Mouse (Mus musculus): ENCODE measurements around the gene Tmem35b. TPM values are rescaled to one million over a fixed set of nuclear protein-coding genes. Genes with fewer than 3 reads are reported as not detected.

Tmem35b gene
- polyA plus RNA-seq (2017; shearing (Covaris generic)): 10 to 100 TPM; 11.8 to 19.7 TPM

GRCm38 (mm10) chr4:127123391-127123790, at the start of gene Tmem35b:
TSS of gene Tmem35b (plus strand) at chr4:127123691.

GRCm38 (mm10) chr4:127076875-127077548, 46.5 kb upstream of the Tmem35b start, which contains the start of gene Zmym6:
TSS of gene Zmym6 (plus strand) at chr4:127077383.

GRCm38 (mm10) chr4:127168914-127169345, 45.4 kb downstream of the Tmem35b start, which contains the start of gene Dlgap3:
TSS of gene Dlgap3 (plus strand) at chr4:127169204.

Other genes starting within 250 kb of the Tmem35b start
- 10 to 100 TPM; 32.6 to 38.1 TPM for gene Zmym4, start 155.6 kb upstream of the Tmem35b start, polyA plus RNA-seq (2017; shearing (Covaris generic))
- 100 to 1,000 TPM; 105 to 114 TPM for gene Sfpq, start 102.4 kb upstream of the Tmem35b start, polyA plus RNA-seq (2017; shearing (Covaris generic))
- gene Zmym1, start 62.5 kb upstream of the Tmem35b start, polyA plus RNA-seq (2017; shearing (Covaris generic)): 10 to 100 TPM; 14.1 to 18.2 TPM
- 10 to 100 TPM; 15.1 to 16.9 TPM for gene Zmym6, start 46.3 kb upstream of the Tmem35b start, polyA plus RNA-seq (2017; shearing (Covaris generic))
- gene Dlgap3, start 45.5 kb downstream of the Tmem35b start, polyA plus RNA-seq (2017; shearing (Covaris generic)): under 1 TPM in 1 of 2 experiments, not detected in 1; 0.12 TPM
- 10 to 100 TPM; 32.5 to 48.5 TPM for gene Smim12, start 120.1 kb downstream of the Tmem35b start, polyA plus RNA-seq (2017; shearing (Covaris generic))
- under 1 TPM in 1 of 2 experiments, not detected in 1; 0.21 TPM for gene Gja4, start 190.3 kb downstream of the Tmem35b start, polyA plus RNA-seq (2017; shearing (Covaris generic))
- under 1 TPM in 1 of 2 experiments, not detected in 1; 0.18 TPM for gene Gjb3, start 207.2 kb downstream of the Tmem35b start, polyA plus RNA-seq (2017; shearing (Covaris generic))
- gene Gjb4, start 230.4 kb downstream of the Tmem35b start, polyA plus RNA-seq (2017; shearing (Covaris generic)): not detected
- not detected for gene Gjb5, start 234.5 kb downstream of the Tmem35b start, polyA plus RNA-seq (2017; shearing (Covaris generic))

Data from activated CD4-positive, CD25-positive, alpha-beta regulatory T cell (primary cell).